ENCODE assay signal across 8 mouse cellular contexts in genomic region chr1:121419084-121419483, GRCm38 (mm10). TPM values are rescaled to one million over a fixed set of nuclear protein-coding genes. Genes with fewer than 3 reads are reported as not detected.
DNase-seq lines count a peak whose midpoint lies in the region; ATAC-seq and TF ChIP-seq lines count a peak whose summit lies in the region.

No protein-coding gene starts in this region.

- no peak for TF ChIP-seq POLR2A in thymus, adult 2 months (IDR thresholded peaks at IDR 0.05; ENCODE audit: control insufficient read depth, extremely low read depth, insufficient read depth, low read length, poor library complexity)

- H3K4me1 ChIP-seq in hindbrain, embryonic 14.5 days (replicated peaks; ENCODE audit: control insufficient read depth, insufficient read depth, low read length), result no peaks in the 10 kb centered on the region
- H3K4me1 ChIP-seq in hindbrain, embryonic 12.5 days, result no peaks in the 10 kb centered on the region
- no peaks in the 10 kb centered on the region for H3K4me1 ChIP-seq in thymus, adult 2 months (replicated peaks; ENCODE audit: control insufficient read depth, insufficient read depth, low read length)
- H3K4me1 ChIP-seq in embryonic facial prominence, embryonic 10.5 days, result no peaks in the 10 kb centered on the region
- no peaks in the 10 kb centered on the region for H3K4me1 ChIP-seq in forebrain, embryonic 11.5 days (replicated peaks; ENCODE audit: control insufficient read depth, insufficient read depth, low read length)

- no peak for TF ChIP-seq CTCF in thymus, adult 2 months (IDR thresholded peaks at IDR 0.05; ENCODE audit: borderline replicate concordance, control insufficient read depth, extremely low read depth, insufficient read depth, low read length, poor library complexity)

- ATAC-seq in hindbrain, embryonic 14.5 days (ENCODE audit: low FRiP score), result no peak
- no peak for ATAC-seq in hindbrain, embryonic 12.5 days (ENCODE audit: low FRiP score)
- ATAC-seq in forebrain, embryonic 11.5 days (replicated peaks; ENCODE audit: low FRiP score), result no peak

- no peak overlapping the region for H3K4me3 ChIP-seq in hindbrain, embryonic 14.5 days (replicated peaks; ENCODE audit: low read length)
- no peak overlapping the region for H3K4me3 ChIP-seq in hindbrain, embryonic 12.5 days
- no peak overlapping the region for H3K4me3 ChIP-seq in thymus, adult 2 months (ENCODE audit: control insufficient read depth, insufficient read depth, low read length)
- no peak overlapping the region for H3K4me3 ChIP-seq in embryonic facial prominence, embryonic 10.5 days
- H3K4me3 ChIP-seq in forebrain, embryonic 11.5 days (ENCODE audit: low read depth, low read length), result no peak overlapping the region

- no peaks in the 10 kb centered on the region for H3K36me3 ChIP-seq in hindbrain, embryonic 14.5 days (replicated peaks; ENCODE audit: control insufficient read depth, insufficient read depth)
- H3K36me3 ChIP-seq in hindbrain, embryonic 12.5 days, result no peaks in the 10 kb centered on the region
- no peaks in the 10 kb centered on the region for H3K36me3 ChIP-seq in thymus, adult 2 months (ENCODE audit: control insufficient read depth, insufficient read depth, low read length)
- no peaks in the 10 kb centered on the region for H3K36me3 ChIP-seq in embryonic facial prominence, embryonic 10.5 days (replicated peaks)
- H3K36me3 ChIP-seq in forebrain, embryonic 11.5 days (ENCODE audit: control insufficient read depth, insufficient read depth, low read length), result no peaks in the 10 kb centered on the region

- no peaks in the 10 kb centered on the region for H3K9me3 ChIP-seq in hindbrain, embryonic 14.5 days (ENCODE audit: control insufficient read depth, low read length)
- no peaks in the 10 kb centered on the region for H3K9me3 ChIP-seq in hindbrain, embryonic 12.5 days (replicated peaks)
- no peaks in the 10 kb centered on the region for H3K9me3 ChIP-seq in embryonic facial prominence, embryonic 10.5 days
- no peaks in the 10 kb centered on the region for H3K9me3 ChIP-seq in forebrain, embryonic 11.5 days (ENCODE audit: control insufficient read depth, low read length)

- H3K4me2 ChIP-seq in hindbrain, embryonic 14.5 days (replicated peaks), result no peak overlapping the region
- no peak overlapping the region for H3K4me2 ChIP-seq in hindbrain, embryonic 12.5 days (replicated peaks)
- H3K4me2 ChIP-seq in forebrain, embryonic 11.5 days (ENCODE audit: low read depth, low read length, severe bottlenecking), result no peak overlapping the region

- H3K9ac ChIP-seq in hindbrain, embryonic 14.5 days, result no peak overlapping the region
- H3K9ac ChIP-seq in hindbrain, embryonic 12.5 days, result no peak overlapping the region
- no peak overlapping the region for H3K9ac ChIP-seq in forebrain, embryonic 11.5 days (ENCODE audit: low read length)

- peak; percentile 48 for DNase-seq in hindbrain, embryonic 14.5 days (ENCODE audit: low spot score)
- peak; percentile 15 for DNase-seq in thymus, postnatal 0 days (ENCODE audit: low spot score)
- DNase-seq in thymus, adult 2 months, result no peak
- peak; percentile 15 for DNase-seq in embryonic facial prominence, embryonic 10.5 days (ENCODE audit: low spot score)
- DNase-seq in right cerebral cortex, postnatal 14 days, result peak; percentile 60
- no peak for DNase-seq in frontal cortex, postnatal 36 days (ENCODE audit: low spot score in 2 of 2)
- no peak for DNase-seq in forebrain, embryonic 11.5 days (ENCODE audit: low spot score)

- no peaks in the 10 kb centered on the region for H3K27me3 ChIP-seq in hindbrain, embryonic 14.5 days (ENCODE audit: control insufficient read depth, insufficient read depth, low read length)
- no peaks in the 10 kb centered on the region for H3K27me3 ChIP-seq in hindbrain, embryonic 12.5 days
- H3K27me3 ChIP-seq in thymus, adult 2 months (ENCODE audit: control insufficient read depth, insufficient read depth, low read length), result no peaks in the 10 kb centered on the region
- H3K27me3 ChIP-seq in embryonic facial prominence, embryonic 10.5 days (replicated peaks; ENCODE audit: low read depth, poor library complexity, severe bottlenecking), result no peaks in the 10 kb centered on the region
- H3K27me3 ChIP-seq in forebrain, embryonic 11.5 days (ENCODE audit: control insufficient read depth, insufficient read depth, low read length), result no peaks in the 10 kb centered on the region

- WGBS in hindbrain, embryonic 14.5 days, result 46% methylated on average over 4 of the region's 4 CpGs
- WGBS in hindbrain, embryonic 12.5 days, result 41% methylated on average over 4 of the region's 4 CpGs
- 27% methylated on average over 4 of the region's 4 CpGs for WGBS in thymus, adult 2 months
- WGBS in embryonic facial prominence, embryonic 10.5 days, result 52% methylated on average over 4 of the region's 4 CpGs
- 55% methylated on average over 4 of the region's 4 CpGs for WGBS in forebrain, embryonic 11.5 days

- no peak overlapping the region for H3K27ac ChIP-seq in hindbrain, embryonic 14.5 days
- no peak overlapping the region for H3K27ac ChIP-seq in hindbrain, embryonic 12.5 days
- H3K27ac ChIP-seq in thymus, adult 2 months (ENCODE audit: control insufficient read depth, insufficient read depth, low read length), result no peak overlapping the region
- H3K27ac ChIP-seq in embryonic facial prominence, embryonic 10.5 days (replicated peaks), result no peak overlapping the region
- H3K27ac ChIP-seq in forebrain, embryonic 11.5 days (ENCODE audit: low read depth, low read length), result no peak overlapping the region

RNA-seq across cellular contexts. Expression of gene Ccdc93, which starts 11.8 kb away (rescaled TPM):
- 10.3 and 10.6 TPM in 2 replicates for polyA plus RNA-seq in hindbrain, embryonic 14.5 days (2014; fragmentation: Nextera tagmentation; extraction: Ambion mirVana)
- polyA plus RNA-seq in hindbrain, embryonic 12.5 days (2016; fragmentation: Nextera tagmentation; extraction: Ambion mirVana), result 14.9 and 15.8 TPM in 2 replicates
- polyA plus RNA-seq in thymus, postnatal 0 days (2015; fragmentation: Nextera tagmentation; extraction: Ambion mirVana), result 16.6 and 18.6 TPM in 2 replicates
- 23.2 and 25.6 TPM in 2 replicates for polyA plus RNA-seq in thymus, adult 2 months (2012; rRNA removed)
- polyA plus RNA-seq in embryonic facial prominence, embryonic 10.5 days (2016; fragmentation: Nextera tagmentation; extraction: Ambion mirVana), result 11.2 and 12.7 TPM in 2 replicates
- 10.5 and 10.7 TPM in 2 replicates for polyA plus RNA-seq in forebrain, embryonic 11.5 days (2014; fragmentation: Nextera tagmentation; extraction: Ambion mirVana)

Comparison
In these comparisons a context has a peak if more than half of its experiments do, and no peak if none do; other contexts are left out.
1. DNase-seq: peak in hindbrain, embryonic 14.5 days (single experiment), thymus, postnatal 0 days (single experiment), embryonic facial prominence, embryonic 10.5 days (single experiment) and right cerebral cortex, postnatal 14 days (single experiment); none in thymus, adult 2 months (single experiment), frontal cortex, postnatal 36 days (0 of 2) and forebrain, embryonic 11.5 days (single experiment).